Mouse (Mus musculus) retina, postnatal 7 days (tissue): ENCODE measurements around the gene Snx10.

Experiments used
- DNase-seq: peaks from one replicate; pipeline ENCODE4 v3.0.0-alpha.2; 2012; ENCODE audit warnings: low read depth, low spot score

Gene Snx10

DNA sequence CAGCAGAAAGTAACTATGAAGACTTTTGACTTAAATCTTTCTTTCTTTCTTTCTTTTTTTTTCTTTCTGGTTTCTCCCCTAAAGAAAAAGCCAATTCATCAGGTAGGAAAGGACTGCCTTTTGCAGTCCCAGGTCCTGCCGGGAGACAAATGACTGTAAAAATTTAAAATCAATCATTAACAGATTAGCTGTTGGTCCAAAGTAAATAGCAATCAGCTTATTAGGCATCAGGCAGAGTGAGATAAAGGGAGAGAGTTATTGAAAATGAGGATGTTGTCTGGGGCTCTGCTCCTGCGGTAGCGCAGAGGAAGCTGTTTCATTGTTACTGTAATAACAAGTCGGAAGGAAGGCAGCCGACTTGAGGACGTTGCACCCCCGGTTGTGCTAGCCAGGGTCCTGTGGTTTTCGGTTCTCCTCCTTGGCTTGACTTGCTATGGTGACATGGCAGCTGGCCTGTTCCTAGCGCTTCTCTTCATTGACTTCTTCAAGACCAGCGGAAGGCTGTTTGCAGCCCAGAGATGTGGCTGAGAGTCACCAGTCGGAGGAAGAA lies 112.4 kb downstream of the Snx10 start:
- no peak for DNase-seq
